Mouse (Mus musculus) heart, postnatal 25 days (tissue): Measurements from ENCODE around the gene Ppp2r1b. TPM values are rescaled to one million over a fixed set of nuclear protein-coding genes. Genes with fewer than 3 reads are reported as not detected.
A peak's percentile ranks its signal among the peaks of the same experiment; 100 is the strongest.

ENCODE experiments used
- DNase-seq: peaks from one replicate; pipeline ENCODE4 v3.0.0; 2022; ENCODE audit warnings: low spot score
- intact Hi-C: fragments of 180-260 bp; cut with DNase I; formaldehyde crosslinking; loops from one replicate; pipeline ENCODE4 v1.15.1; 2025
- total RNA-seq, 2 experiments: library from RNA; stranded (reverse); gene quantifications; 2 replicates each; pipeline ENCODE4 v1.2.3; 2021

The Ppp2r1b gene
- total RNA-seq, 2 experiments from 2014 or later: 10.2 to 10.5 TPM

DNA sequence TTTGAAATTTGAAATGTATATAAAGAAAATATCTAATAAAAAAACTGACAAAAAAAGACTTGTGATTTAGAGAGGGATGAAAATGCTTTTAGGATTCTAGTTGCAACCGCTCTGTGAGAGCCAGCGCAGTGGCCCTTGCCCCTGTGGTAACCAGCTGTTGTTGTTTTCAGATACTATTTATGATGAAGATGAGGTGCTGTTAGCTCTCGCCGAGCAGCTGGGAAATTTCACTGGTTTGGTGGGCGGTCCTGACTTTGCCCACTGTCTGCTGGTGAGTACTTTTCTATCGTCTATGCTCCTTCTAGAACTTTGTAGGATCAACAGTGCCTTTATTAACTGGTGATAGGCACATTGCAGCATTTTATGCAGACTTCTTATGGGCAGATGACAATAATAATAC lies 13.6 kb downstream of the Ppp2r1b start:
- DNase-seq: no peak
- intact Hi-C loops: no loop called here

DNA sequence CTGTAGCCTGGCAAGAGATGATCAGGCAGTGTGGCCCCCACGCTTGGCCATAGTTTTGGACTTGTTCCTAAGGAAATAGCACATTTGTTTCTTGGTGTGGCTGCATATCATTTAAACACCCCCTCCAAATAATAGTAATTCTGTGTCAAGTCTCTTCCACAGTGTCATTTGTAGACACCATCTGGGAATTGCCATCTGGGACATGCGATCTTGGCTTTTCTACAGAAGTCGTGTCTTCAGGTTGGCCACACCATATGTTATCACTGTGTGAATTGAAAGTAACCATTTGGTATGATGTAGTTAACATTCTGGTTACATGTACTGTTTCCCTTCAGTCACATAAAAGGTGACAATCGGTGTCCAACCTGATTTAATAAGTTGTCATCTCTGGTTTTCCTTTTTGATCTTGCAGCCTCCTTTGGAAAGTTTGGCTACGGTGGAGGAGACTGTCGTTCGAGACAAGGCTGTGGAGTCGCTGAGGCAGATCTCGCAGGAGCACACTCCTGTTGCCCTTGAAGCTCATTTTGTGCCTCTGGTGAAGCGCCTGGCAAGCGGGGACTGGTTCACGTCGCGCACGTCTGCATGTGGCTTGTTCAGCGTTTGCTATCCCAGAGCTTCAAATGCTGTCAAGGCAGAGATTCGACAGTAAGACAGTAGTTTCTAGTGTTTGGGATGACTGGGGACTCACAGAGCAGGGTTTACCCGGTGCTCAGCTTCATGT lies 16.2 kb downstream of the Ppp2r1b start:
- DNase-seq: no peak
- intact Hi-C loops: no loop called here

DNA sequence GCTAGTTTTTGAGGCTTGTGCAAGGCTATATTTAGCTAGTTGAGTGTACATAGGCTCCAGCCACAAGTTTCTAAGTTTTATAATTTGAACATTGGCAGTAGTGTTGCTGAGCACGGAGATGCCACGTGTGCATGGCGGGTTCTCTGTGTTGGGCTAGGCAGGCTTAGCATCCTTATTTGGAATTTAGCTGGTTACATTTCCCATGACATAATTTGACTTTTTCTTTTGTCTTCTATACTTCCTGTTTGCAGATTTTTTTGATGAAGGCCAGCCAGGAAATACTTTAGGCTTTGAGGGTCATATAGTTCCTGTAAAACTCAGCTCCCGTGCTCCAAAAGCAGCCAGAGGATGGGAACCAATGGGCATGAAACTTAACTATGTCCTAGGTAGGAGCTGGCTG lies 18.7 kb downstream of the Ppp2r1b start:
- intact Hi-C loops: no loop called here
- no peak for DNase-seq

DNA sequence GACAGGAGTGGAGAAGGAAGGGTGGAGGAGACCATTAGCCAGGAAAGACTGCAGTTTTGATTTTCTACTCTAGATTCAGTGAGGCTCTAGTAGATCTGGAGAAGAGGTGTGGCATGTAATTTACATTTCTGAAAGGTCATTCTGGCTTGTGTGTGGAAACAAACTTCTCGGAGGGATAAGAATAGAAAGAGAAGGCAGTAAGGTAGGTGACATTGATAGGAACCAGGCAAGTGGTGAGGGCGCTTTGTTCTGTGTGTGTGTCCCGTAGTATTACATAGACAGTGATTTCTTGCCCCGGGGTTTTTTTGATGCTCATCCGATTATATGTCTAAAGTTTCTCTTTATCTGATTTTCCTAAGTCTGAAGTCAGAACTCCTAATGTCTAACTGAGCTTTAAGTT lies 19.8 kb downstream of the Ppp2r1b start:
- intact Hi-C loops: no loop called here
- no peak for DNase-seq

DNA sequence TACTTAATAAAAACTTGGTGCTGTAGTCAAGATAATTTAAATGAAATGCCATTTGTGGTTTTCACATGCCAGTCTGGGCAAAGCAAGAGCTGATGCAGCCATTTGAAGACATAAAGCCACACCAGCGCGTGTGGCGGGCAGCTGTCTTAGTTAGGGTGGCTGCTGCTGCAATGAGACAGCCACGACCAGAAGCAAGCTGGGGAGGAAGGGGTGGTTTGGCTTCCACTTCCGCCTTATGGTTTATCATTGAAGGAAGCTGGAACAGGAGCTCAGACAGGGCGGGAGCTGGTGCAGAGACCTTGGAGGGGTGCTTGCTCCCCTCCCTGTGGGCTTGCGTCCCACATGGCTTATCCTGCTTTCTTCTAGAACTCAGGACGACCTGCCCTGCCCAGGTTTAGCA lies 20.7 kb downstream of the Ppp2r1b start:
- intact Hi-C loops: no loop called here
- DNase-seq: no peak

DNA sequence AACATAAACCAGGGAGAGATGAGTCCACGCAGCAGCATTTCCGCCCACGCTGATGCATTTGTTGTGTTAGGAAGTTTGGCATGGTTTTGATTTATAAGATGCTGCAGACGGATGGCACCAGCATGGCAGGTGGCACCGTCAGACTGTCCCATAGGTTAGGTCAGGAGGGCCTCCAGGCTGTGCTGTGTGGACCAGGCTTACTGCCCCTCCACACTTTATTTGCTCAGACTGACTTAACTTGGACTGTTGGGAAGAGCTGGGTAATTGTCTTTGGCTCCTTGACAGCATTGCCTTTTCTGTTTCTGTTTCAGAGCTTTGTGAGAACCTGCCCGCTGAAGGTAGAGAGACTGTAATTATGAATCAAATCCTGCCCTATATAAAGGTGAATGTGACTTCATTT lies 21.9 kb downstream of the Ppp2r1b start:
- intact Hi-C loops: no loop called here
- no peak for DNase-seq

DNA sequence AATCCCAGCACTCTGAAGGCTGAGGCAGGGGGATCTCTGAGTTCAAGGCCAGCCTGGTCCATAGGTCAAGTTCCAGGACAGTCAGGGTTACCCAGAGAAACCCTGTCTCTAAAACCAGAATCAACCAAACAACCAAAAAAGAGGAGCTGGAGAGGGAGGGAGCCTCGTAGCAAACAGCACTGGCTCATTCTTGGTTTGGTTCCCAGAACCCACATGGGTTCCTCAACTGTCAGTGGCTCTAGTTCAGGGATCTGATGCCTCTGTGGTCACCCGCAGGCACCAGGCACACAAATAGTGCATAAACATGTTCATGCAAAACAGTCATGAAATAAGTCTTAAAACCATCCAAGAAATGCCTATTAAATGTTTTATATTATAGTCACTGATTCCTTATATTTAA lies 23.1 kb downstream of the Ppp2r1b start:
- intact Hi-C loops: no loop called here
- DNase-seq: no peak

DNA sequence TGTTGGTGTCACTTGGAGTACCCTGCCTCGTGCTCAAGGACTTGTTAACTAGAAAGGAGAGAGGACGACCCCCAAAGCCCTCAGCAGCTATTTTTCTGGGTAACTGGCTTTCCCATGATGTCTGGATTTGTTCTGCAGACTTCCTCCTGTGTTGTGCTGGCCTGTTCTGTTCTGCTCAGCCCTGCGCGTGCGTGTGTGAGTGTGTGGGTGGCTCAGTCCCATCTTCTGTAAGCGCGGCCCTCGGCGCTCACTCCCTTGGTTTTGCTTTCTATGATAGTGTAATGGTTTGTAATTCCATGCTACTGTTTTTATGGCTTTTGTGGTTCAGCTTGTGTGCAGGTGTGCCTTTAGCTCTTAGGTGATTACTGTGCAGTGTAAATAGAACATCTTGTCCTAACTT lies 28.1 kb downstream of the Ppp2r1b start:
- DNase-seq: no peak
- intact Hi-C loops: no loop called here

DNA sequence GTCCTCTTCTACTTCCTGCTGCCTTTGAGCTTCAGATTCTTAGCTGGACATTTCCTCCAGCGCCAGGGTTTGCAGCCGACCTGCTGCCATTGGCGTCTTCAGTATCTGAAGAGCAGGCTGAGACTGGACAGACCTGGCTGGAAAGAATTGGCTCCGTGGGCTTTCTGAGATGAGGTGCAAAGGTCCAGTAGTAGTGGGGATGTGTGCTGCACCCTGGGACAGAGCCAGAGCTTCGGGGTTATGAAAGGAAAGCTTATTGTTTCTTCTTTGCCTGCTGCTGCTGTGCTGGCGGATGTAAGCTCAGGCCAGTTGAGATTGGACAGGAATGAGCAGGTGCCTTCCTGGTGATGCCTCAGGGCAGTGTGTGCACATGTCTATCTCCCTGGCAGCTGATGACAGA lies 28.9 kb downstream of the Ppp2r1b start:
- intact Hi-C loops: no loop called here
- DNase-seq: no peak

DNA sequence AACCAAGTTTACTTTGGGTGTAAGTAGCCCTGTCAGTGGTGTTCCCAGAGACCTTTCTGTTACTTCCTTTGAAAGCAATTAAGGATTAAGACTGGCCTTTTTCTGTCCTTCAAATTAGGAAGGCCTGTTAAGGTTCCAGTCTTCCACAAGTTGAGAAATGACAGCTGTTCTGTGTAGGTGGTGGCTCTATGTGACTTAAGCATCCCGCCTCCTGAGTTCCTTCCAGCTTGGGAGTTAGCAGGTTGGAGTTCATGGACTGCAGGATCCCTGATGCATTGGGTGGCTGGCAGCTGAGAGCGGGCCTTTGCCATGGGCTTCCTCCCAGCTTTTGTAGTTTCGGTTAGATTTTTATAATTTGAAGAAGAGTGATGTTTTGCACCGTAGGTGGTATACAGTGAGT lies 30.4 kb downstream of the Ppp2r1b start:
- no peak for DNase-seq
- intact Hi-C loops: no loop called here

DNA sequence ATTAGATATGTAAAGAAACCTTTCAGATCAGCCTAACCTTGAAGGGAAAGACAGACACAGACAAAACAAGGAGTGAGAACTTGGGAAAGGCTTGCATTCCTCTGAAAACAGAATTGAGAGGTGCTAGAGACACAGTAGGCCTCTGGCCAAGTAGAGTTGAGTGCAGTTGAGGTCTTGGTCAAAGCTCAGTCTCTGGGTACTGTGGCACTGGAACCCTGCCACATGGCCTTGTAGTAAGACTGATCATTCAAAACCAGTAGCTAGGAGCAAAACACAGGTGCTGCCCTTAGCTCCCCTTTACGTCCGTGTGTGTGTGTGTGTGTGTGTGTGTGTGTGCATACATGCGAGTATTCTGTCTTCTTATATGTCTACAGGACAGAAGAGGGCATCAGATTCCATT lies 31.2 kb downstream of the Ppp2r1b start:
- DNase-seq: no peak
- intact Hi-C loops: no loop called here

DNA sequence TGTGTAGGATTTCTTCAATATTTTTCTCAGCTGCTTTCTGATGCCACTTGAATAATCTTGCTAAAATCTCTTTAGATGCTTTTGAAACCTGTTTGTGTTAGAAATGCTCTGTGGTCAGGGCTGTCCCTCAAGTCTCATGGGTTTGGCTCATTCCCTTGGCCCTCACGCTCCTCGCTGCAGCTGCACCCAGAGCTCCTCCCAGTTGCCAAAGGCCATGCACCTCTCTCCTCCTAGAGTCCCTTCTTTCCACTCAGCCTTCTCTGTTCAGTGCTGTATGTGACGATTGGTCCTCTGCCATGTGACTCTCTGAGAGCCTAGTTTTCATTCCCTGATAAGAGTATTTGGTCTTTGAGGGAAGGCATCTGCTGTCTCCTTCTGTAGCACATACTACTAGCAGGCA lies 32.3 kb downstream of the Ppp2r1b start:
- DNase-seq: no peak
- intact Hi-C loops: no loop called here

DNA sequence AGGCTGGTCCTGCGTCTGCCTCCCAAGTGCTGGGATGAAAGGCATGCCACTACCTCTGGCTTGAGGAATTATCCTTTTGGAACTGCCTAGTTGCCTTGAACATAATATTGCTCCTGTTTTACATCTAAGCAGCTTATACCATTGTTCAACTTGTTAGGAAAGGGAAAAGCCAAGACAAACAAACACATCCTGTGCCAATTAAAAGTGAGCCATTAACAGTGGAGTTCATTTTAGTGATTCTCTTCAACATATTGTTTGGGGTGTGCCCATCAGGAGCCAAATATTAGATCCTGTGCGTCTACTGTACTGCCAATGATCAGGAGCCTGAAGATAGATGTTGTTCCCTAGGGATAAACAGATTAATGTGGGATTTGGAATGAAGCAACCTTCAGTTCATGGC lies 37.1 kb downstream of the Ppp2r1b start:
- DNase-seq: no peak
- intact Hi-C loops: no loop called here

DNA sequence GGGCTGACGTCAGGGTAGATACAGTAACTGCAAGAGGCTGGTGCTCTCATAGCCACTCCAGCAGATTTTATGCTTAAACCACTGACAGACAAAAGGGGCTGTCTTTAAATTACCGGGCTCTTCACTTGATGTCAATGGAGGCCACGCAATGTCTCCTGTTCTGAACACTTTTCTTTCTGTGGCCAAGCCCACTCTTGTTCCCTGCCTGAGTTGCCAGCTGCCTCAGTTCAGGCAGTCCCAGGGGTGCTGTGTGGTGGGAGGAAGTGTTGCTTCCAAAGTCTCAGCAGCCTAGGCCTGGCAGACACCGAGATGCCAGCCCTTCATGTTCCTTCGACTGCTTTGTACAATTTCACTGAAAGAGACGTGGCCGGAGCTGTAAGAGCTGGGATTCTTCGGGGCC lies 39.0 kb downstream of the Ppp2r1b start:
- DNase-seq: no peak
- intact Hi-C loops: loop anchor here (2.0 kb wide), 1 partner anchor 27 kb away; no protein-coding TSS in a partner anchor

DNA sequence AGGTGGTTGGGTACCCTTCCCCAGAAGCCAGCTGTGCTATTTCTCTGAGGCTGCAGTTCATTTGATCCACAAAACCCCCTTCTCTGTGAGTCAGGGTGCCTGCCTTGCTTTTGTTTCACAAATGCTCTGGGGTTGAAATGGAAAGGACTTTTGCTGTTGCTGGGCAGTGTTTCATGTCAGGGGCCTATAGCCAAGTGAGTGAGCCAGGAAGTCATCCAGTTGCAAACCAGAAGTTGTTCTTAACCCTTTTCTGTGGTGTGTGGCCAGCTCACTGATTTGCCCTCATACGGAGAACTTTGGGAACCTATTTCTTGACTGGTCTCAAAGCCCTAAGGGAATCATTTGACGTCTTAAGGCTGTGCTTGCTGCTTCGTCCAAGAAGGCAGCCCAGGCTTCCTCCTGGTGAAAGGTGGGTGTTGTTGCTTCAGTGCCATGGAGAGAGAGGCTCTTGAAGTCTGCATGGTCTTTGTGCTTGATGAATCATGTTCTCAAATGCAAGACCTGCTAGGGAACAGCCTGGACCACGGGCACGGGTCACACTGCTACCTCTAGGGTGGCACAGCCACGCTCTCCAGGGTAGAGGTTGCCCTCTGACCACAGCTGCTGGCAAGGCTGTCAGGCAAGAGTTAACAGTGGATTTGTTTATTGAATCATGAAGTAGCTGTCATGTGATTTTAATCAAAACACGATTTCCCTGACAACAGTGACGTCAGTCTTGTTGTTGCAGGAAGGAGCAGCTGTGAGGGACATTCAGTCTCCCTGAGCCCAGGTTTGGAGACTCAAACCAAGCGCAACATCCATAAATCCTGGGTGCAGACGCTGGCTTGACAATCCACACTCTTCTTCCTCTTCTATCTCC lies 39.9 kb downstream of the Ppp2r1b start:
- DNase-seq: peak; percentile 58
- intact Hi-C loops: loop anchor here (2.0 kb wide), 1 partner anchor 28 kb away; no protein-coding TSS in a partner anchor

DNA sequence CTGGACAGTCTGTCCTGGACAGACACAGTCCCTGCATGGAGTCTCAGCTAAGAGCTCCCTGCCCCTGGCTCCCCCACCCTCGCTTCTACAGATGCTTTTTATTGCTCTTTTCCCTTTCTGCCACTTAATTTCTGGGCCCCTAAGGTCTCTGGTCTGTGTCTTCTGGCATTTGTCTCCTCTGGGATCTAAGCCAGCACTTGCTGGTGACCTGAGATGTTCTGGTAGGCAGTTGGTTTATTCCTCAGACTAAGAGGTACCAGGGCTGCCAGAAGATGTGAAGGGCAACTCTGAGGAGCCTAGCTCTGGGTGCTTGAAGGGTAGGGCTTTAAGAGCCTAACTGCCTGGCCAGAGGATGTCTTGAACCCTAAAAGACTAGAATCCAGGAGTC lies 40.5 kb downstream of the Ppp2r1b start:
- no peak for DNase-seq
- intact Hi-C loops: loop anchor here (2.0 kb wide), 1 partner anchor 29 kb away; no protein-coding TSS in a partner anchor

DNA sequence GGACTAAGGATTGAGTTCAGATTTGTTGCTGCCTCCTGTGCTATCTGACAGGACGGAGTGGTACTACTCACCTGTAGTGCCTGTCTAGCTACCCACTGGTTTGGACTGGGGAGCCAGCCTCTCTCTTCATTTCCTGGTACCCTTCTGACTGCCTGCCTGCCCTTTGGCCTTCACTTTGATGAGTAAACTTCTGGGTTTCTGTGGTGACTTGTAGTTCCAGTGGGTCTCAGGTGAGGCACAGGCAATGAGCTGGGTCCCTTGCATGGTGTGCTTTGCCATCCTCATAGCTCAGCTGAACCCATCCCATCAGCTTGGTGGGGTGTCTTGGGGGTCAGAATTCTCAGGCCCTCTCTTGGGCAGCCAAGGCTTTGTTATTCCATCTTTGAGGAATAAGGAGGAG lies 41.8 kb downstream of the Ppp2r1b start:
- intact Hi-C loops: no loop called here
- no peak for DNase-seq

DNA sequence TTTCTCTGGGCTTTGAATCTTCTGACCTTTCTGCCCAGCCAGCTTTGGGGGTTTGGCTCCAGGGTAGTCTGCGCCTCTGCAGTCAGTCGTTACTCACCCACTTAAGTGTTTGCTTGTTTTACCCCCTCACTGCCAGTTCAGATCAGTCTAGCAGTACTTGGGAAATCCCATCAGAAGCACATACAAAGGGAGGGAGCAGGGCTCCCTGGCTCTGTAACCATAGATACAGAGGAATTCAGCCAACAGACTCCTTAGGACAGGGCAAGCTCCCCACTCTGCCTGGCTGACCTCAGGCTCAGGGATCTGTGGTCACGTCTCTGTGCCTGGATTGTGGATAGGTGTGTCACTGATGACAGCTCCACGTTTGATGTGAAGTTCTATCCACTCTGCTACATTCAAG lies 42.2 kb downstream of the Ppp2r1b start:
- DNase-seq: no peak
- intact Hi-C loops: no loop called here

DNA sequence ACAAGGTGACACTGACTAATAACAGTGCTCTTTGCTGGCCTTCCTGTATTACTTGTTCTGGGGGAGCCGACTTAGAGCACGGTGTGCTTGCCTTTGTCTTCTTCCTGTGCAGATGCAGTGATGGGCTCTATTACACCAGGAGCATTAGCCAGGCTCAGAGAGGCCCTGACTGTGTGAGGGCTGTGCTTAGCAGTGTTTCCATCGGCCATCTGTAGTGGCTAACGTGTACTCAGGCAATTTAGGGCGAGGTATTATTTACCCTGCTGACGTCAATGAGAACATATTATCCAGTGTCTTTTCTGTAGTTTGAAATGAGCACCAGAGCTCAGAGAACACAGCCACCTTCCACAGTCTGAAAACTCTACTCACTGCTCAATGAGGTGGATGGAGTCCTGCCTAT lies 44.1 kb downstream of the Ppp2r1b start:
- no peak for DNase-seq
- intact Hi-C loops: no loop called here

DNA sequence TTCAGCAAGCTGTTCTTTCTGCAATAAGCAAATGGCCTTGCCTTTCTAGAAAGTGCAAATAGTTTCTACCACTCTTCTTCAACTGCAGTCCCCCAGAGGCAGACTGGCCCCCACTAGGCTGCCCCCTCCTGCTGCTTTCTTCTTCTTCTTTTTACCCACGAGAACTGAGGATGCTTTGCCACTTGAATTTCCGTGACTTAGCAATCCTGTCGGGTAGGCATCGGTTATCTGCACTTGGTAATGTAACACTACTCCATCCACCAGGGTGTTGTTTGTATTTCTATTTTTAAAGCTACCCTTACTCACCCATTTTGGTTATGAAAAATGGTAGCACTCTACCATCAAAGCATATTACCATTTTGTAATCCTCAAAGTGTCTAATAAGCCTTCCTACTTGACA lies 44.9 kb downstream of the Ppp2r1b start:
- no peak for DNase-seq
- intact Hi-C loops: no loop called here

DNA sequence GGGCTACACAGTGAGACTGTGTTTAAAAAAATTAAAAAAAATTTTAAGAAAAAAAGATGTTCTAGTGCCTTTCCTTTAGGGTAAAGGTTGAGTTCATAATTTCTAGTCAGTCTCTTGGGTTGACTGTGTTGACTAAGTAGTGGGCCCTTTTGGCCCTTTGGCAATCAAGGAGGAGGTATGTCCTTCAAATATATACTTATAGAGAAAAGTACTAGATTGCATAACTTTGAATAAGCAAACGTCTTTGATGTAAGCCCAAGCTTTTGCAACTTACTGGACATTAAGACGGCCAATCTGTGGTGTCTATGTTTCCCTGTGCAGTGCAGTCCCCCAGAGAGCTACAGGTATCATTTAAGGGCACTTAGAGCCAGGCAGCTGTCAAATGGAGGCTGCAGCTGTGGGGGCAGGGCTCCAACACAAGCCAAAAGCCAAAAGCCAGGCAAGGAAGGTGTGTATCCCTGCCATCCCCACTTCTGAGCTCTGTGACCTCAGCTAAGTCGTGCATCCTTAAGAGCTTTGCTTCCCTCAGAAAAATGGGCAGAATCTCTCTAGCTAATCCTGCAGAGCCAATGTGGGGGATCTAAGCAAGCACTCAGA lies 45.5 kb downstream of the Ppp2r1b start:
- intact Hi-C loops: no loop called here
- DNase-seq: no peak
